Mouse (Mus musculus) thymus, postnatal 36 days (tissue): ENCODE data around the gene Olfr157.
A peak's percentile ranks its signal among the peaks of the same experiment; 100 is the strongest.
"Not testable (repeated sequence)": the region's sequence is repeated elsewhere in the genome, so short reads cannot be mapped to it uniquely, and the experiment has no call there.

Experiments
- DNase-seq, 2 experiments: peaks; one replicate each; pipeline ENCODE4 v3.0.0; 2022; ENCODE audit warnings: mixed read lengths in 2 of 2

Olfr157 gene

DNA sequence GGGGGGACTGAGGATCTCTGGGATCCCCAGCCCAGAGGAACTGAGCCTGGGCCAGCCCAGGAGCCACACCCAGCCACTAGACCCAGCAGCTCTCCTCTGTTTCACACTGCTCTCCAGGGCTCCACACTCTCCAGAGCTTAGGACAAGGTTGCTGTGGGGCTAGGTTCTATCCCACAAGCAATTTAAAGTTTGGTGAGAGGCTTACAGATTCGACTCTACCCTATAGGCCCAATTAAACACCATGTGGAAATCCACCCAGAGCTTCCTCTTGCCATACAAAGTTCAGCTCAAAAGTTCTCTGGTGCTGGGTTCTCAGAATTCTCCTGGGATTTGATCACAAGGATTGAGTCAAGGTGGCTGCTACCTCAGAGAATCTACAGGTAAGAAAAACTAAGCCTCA is at the start of gene Olfr157:
Gene Olfr157, minus strand, starts transcription at position 101 of the 400 bp plus-strand sequence.
- DNase-seq: no peak

DNA sequence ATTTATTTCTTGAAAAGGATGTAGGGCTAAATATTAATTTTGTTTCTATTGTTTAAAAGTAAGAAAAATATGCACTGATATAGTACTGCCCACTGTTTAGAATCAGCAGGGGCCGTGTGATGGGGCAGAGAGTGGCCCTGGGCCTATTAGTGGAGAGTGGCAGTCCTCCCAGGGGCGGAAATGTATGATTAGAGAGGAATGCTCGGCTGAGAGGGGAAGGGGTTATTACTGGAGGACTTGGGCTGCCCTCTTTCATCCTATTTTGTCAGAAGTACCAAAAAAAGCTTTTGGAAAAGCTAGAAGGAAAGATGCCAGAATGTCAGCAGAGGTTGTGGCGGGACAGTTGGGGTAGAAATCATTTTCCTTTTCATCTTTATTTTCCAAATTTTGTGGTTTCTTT is 44.2 kb upstream of the Olfr157 start:
- no peak for DNase-seq

DNA sequence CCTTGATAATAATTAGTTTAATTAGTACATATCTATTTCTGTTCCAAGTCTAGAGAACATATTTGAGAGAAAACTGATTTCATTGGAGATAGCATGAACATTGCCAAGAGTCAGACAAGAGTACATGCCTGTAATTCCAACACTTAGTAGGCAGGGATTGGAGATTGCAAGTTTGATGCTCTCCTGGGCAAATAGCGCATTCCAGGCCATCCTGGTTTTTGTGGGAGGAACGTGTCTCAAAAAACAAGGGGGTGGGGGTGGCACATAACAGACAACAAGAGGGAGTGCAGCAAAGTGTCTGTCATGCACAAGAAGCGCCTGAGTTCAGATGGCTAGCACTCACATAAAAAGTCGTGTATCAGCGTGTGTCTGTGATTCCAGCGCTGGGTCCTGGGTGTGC is 39.6 kb upstream of the Olfr157 start:
- no peak for DNase-seq

DNA sequence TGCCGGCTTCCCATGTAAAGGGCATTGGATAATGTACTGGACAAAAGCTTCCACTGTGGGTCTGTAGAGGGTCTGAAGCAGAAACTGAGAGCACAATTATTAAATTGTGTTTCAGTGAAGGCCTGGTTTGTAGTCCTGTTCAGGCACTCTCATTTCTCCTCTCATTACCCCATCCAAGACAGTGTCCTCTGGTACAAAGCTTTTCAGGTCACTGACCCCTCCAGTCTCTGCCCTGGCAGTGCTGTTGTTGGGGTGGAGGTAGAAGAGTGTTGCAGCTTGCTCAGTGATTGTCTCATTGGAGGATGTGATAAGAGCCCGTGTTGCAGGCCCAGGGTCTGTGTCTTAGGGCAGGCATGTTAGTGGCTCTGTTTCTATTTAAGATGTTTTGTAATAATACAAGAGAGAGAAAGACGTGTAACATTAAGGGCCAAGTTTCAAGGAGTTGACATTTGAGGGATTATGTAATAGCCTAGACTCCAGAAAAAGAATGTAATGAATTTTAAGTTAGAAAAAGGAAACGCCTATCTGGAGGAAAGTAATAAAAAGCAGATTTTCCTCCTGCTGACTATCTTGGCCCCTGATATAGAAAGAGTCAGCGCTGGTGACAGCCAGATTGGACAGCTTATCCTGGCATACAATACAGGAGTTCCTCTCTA is 38.2 kb upstream of the Olfr157 start:
- DNase-seq: no peak

DNA sequence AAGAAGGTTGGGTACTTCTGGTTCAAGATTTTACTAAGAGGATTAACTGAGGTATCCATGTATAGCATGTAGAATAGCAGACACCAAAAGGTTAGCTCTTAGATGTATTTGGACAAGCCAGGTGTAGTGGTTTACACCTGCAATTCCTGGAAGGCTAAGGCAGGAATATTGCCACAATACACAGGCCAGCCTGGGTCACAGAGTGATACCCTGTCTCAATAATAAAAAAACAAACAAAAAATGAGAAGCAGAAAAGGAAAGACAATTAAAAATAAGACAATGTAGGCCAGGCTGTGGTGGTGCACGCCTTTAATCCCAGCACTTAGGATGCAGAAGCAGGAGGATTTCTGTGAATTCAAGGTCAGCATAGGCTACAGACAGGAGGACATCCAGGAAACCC is 37.2 kb upstream of the Olfr157 start:
- DNase-seq: no peak

DNA sequence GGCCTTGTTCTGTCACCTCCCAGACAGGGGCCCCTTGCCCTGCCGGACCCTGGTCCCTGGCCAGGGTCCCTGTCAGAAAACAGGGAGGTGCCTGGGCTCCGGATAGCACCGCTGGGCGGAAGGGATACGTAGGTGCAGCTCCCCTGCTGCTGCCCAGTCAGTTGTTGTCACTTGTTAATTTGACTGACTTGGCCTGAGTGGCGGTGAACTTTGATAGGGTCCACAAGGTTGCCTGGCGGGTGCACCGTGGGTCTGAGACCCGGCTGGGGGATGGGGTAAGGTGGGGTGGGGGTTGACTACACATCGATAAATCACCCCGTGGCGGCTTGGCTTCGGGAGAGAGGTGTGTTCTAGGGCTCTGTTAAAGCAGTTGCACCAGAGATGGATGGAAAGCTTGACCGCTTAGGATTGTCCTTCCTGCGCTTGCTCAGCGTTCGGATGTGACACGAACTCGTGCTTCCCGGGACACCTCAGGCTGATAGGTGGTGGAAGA is 36.0 kb upstream of the Olfr157 start:
- DNase-seq: no peak

DNA sequence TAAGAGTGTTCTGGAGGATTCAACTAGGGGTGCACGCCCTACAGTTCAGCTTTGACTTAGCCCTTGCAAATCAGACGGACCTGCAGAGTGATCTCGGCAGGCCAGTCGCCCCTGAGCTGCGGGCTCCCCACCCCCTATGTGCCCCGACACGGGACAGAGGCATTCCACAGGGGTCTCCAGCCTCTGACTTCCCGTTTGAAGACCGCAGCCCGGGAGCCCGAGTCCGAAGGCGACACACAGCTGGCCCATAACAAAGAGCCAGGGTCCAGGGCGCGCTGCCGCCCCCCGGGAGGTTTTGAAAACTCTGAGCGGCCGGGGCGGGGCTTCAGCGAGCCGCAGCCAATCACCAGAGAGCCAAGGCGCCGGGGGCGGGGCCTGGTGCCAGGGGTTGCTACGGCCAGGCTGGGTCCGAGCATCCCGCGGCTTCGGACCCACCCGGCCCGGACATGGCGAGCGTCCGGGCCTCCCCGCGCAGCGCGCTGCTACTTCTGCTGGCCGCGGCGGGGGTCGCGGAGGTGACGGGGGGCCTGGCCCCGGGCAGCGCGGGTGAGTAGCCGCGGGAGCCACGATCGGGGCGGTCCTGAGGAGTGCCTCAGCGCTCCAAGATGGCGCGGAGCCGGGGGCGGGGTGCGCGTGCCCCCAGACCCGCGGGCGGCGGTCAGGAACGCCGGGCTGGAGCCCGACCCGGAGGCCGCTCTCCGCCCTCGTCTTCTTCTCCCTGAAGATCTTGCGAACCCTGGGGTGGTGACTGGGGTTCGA is 35.3 kb upstream of the Olfr157 start, which contains the start of gene Reck:
Gene Reck, plus strand, starts transcription at position 371 of the 759 bp plus-strand sequence.
- DNase-seq: peak; percentile 81 to 85

DNA sequence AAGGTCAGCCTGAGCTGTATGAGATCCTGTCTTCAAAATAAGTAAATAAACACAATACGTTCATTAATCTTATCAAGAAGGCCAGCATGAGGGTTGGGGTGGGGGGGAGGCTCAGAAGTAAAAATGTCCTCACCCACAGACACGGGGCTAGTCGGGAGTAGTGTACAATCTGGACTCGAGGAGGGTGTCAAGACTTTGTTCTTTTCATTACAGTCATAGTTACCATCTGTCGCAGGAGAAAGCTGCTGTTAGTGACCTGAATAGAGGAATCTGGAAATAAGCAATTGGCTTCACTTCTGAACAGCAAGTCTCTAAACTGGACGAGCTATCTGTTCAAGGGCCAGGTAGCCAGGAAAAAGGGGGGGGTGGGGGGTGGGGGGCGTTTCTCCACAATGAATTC is 34.5 kb upstream of the Olfr157 start:
- DNase-seq: no peak

DNA sequence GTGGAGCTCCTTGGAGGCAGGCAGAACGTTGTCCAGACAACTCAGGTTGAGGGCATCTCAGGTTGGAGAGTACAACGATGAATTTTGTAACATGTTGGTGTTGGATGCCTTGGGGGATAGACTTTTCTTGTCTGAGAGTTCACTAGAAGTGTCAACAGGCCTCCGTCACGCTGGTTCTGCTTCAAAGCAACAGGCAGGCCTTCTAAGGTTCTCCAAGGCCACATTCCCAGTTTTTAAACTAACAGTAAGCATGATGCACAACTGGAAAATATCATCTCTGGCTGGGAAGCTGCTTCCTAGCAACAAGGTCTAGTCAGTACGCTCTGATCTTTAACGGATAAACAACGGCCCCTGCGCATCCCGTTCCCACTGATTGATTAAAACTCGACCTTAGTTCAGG is 29.8 kb upstream of the Olfr157 start:
- DNase-seq: no peak

DNA sequence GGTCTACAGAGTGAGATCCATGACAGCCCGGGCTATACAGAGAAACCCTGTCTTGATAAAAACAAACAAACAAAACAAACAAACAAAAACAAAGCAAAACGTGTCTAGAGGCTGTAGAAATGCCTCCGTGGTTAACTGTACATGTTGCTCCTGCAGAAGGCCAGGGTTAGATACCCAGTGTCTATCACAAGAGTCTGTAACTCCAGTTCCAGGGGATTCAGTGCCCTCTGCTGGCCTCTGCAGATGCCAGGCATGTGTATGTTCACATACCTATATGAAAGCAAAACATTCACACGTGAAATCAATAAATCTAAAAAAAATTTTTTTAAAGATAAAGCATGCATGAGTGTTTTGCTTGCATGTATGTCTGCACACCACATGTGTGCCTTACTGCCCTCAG is 23.3 kb upstream of the Olfr157 start:
- no peak for DNase-seq

DNA sequence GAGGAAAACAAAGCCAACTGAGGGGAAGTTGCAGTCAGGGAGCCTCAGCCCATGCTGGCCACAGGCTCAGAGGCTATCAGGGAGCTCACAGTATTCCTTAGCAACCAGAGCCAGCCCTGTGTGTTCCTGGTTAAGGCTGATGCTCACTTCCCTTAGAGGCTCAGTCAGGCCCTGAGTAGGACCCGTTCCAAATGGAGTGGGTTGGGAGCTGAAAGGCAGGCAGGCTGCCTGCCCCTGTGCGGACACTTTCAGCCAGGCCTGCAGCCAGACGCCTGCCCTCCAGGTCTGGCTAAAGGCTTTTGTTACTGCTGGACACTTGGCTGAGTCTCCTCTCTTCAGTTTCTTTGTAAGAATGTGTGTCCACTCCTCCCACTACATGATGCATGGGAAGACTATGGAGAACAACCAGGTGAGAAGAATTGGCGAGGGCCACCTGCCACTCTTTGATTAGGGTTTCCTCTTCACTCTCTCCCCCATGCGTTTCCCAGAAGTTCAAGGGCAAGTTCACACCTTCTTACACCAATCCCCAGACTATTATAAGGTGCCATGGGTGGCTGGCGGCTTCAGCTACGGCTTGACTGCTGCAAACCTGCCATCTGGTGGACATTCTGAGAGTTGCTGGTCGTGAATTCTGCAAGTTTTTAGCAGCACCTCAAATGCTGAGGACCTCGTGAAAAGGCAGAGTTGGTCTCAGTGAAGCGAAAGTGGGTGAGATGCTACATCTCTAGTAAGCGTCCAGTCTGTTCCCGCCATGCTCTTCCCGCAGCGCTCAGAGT is 20.9 kb upstream of the Olfr157 start:
- peak; percentile 40 to 48 for DNase-seq

DNA sequence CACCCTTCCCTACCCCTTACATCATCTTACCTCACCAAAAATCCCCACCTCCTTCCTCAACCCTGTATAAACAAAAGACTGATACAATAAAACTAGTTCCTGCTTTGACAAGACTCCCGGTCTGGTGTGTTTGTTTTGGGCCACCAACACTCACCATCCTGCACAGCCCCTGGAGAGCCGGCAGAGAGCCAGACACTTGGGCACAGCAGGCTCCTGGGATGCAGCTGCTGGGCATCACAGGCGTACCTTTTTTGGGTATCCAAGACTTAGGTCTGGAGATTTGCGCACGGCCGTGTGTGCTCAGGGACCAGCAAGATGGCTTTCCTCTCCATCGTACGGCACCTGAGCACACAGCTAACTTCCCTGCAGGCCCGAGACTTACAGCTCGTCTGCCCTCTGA is 19.9 kb upstream of the Olfr157 start:
- DNase-seq: no peak

DNA sequence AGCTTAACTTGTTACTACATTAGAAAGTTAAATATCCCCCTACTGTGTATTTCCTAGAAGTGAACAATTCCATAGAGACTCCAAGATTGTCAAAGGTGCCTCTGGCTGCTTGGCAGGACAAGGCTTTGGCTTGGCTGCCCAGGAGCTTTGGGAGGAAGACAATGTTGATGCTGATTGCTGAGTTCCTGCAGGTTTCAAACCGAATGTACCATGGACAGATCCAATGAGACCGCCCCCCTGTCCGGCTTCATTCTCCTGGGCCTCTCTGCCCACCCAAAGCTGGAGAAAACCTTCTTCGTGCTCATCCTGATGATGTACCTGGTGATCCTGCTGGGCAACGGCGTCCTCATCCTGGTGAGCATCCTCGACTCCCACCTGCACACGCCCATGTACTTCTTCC is 14.1 kb upstream of the Olfr157 start:
- DNase-seq: no peak

DNA sequence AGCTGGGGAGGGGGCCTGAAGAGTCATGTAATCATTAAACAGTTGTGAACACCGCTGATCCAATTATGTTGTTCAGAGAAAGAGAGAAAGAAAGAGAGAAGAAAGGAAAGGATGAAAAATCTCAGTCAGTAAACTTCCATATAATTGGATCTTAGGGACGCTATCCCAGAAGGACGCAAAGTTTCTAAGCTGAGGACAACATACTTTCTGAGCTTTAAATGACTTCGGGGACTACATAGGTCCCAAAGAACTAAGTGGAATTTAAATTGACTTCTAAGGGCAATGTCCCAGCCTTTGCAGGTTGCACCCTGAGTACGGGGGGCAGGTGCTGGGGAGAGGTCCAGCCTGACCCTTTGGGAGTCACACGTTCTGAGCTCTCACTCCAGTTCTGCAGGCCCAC is 11.3 kb upstream of the Olfr157 start, which contains the start of gene Olfr155:
Gene Olfr155, plus strand, starts transcription at position 301 of the 400 bp plus-strand sequence.
- DNase-seq: no peak

DNA sequence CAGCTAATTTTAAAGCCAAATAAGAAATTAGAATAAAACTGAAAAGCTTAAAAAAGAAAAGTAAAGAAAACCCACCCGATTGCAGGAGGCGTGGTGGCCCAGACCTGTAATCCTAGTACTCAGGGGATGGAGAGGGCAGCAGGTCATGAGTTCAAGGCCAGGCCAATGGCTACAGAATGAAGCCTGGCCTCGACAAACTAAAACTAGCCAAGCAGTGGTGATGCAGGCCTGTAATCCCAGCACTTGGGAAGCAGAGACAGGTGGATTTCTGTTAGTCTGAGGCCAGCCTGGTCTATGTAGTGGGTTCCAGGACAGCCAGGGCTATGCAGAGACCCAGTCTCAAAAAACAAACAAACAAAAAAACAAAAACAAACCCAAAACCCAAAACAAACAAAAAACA is 1.7 kb downstream of the Olfr157 start:
- DNase-seq: no peak

DNA sequence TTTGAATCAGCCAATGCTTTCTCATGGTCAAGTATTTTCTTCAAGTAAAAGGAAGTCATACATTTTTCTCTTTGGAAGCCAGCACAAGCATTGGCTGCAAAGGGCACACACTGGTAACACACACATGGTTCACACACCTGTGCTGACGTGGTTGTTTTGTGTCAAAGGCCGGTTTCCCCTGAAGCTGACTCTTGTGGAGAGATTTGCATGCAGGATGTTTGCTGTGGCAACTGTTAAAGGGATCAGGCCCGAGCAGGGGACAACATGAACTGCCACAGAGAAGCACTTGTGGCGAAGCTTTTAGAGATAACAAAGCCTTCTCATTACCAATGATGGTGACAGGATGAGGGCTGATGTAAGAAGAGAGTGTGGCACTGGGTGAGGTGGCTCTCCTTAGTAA is 5.3 kb downstream of the Olfr157 start:
- DNase-seq: no peak

DNA sequence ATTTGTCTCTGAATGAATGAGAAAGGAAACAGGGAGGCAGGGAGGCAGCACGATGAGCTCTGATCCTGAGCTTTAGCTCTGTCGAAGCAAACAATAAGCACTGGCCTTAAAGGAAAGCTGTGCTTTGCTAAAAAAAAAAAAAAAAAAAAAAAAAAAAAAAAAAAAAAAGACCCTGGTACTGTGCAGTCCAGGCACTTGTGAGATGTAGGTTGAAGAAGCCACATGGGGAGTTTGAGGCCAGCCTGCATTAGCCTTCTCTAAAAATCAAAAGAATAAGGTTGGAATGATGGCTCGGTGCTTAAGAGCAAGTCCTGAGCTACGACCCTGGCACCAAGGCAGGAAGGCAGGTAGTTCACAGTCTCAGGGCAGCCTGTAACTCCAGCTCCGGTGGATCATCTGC is 6.2 kb downstream of the Olfr157 start:
- no peak for DNase-seq

DNA sequence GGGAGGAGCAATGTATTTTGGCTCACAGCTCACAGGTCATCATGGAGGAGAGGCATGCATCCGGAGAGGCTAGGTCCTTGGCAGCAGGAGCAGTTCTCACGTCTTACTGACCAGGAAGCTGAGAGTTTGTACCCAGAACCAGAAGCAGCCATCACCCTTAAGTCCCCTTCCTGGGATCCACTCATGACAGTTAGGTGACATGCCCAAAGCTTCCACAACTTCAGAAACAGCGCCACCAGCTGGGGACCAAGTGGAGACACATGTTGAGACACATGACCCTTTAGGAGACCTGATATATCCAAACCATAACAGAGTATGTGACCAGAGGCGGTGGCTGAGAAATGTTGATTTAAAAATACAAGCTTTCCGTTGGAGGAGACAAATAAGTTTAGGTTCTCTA is 8.0 kb downstream of the Olfr157 start:
- no peak for DNase-seq

DNA sequence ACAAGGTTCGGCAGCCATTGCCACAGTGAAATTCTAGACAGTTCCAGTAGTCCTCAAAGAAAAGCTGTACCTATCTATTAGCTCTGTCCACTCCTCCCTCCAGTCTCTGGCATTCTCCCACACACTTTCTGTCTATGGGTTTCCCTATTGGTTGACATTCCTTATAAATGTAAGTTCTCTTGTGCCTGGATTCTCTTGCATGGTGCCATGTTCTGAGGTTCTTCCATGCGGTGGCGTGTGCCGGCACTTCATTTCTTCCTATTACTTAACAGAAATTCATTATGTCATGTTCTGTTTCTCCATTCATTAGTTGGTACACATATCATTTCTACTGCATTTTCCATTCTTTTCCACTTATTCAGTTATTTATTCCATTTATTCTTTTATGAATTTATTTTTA is 11.2 kb downstream of the Olfr157 start:
- no peak for DNase-seq

DNA sequence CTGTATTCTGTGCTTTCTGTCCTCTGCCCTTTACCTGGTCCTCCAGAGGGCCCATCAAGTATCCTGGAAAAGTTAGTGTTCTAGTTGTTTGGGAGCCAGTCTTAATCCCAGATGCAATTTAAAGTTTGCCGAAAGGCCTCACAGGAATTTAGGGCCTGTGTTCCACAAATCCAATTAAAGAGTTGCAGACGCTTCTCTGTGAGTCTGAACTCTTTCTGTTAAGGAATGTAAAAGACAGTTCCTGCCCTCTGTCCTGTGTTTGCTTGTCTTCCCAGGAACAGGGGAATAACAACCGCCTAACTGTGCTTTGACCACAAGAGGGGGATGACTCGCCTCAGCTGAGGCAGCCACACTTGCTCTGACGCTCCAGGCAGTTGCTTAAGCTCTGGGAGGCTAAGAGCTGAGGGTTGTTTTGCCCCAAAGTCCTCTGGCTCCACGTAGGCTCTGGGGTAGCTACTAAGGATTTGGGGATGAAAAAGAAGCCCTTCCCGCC is 16.1 kb downstream of the Olfr157 start, which contains the start of gene Olfr156:
Gene Olfr156, minus strand, starts transcription at position 51 of the 493 bp plus-strand sequence.
- no peak for DNase-seq

DNA sequence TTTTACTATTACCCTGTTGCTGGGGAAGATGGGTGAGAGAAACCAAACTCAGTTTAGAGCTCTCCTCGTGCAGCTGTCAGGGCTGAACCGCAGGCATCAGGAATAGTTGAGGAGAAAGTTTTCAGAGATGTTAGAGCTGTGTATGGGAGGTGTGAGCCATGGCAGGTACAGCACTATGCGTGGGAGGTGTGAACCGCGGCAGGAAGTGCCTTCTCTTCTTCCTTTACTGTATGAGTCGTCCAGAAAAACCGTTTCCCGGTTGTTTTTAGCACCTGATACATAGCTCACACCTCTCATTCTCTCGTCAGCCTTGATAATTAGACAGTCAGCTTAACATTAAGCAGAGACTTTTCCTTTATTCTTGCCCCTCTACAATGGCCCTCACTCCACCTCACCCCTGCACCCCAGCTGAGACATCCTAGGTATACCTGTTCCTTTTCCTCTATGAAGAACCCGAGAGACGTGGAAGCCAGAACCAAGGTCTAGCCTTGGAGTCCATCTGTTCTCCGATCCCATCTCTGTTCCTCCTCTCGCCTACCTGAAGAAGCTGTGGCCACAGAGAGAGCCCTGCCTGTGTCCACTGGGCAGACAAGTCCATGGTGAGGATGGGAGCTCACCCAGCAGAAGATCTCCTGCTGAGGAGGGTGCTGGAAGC is 17.0 kb downstream of the Olfr157 start:
- no peak for DNase-seq

DNA sequence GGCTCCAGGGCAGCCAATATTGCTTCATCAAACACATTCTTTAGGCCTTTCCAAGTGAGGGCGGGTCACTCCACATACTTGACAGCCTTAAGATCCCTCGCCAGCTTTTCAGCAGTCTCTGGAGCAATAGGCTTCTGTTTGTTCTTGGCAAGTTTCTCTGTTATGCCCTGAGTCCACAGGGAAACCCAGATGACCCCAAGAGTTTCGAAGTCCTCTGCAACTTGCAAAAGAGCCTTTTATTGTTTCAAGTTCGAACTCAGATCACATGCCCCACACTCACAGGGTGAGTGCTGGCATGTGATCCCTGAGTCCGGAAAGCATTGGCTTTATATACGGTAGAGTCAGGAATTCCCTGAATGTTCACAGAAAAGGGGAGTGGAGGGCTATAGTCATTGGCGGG is 41.1 kb downstream of the Olfr157 start:
- no peak for DNase-seq

DNA sequence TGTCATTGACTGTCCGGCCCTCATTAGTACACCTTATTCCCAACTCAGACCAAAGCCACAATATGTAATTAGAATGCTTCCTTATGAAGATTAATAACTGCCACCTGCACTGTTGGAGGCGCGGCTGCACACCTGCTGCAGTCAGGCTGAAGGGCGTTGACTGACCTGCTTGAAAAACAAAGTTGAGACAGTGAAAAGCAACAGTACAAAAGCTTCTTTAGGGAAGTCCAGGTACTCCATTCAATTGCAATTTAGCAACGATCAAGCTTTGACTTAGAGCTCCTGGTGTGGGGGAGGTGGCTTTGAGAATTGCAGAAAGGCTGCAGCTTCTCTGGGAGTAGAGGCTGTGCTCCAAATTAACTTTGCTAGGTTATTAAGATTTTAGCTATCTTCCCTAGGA is 44.2 kb downstream of the Olfr157 start:
- not testable (repeated sequence) for DNase-seq
